Mouse (Mus musculus) C2C12 (cell line): ENCODE results near the gene Gm867. TPM values are rescaled to one million over a fixed set of nuclear protein-coding genes. Genes with fewer than 3 reads are reported as not detected.

ENCODE experiments used
- H3K27me3 ChIP-seq: one replicate; pipeline ENCODE4 v1.6.1; 2011; ENCODE audit not compliant: control insufficient read depth, insufficient read depth, insufficient read length
- H3K36me3 ChIP-seq: one replicate; pipeline ENCODE4 v1.6.1; 2011; ENCODE audit not compliant: control insufficient read depth, insufficient read depth
- H3K4me3 ChIP-seq: one replicate; pipeline ENCODE4 v1.5.1; 2011; ENCODE audit warnings: mild to moderate bottlenecking, control low read depth; ENCODE audit not compliant: poor library complexity, insufficient read depth, severe bottlenecking
- H3K79me2 ChIP-seq: one replicate; pipeline ENCODE4 v1.6.1; 2011; ENCODE audit not compliant: control insufficient read depth, insufficient read depth
- H3K79me3 ChIP-seq: one replicate; pipeline ENCODE4 v1.6.1; 2011; ENCODE audit warnings: low read depth, control low read depth
- H3ac ChIP-seq: one replicate; pipeline ENCODE3; 2011; ENCODE audit warnings: low read depth; ENCODE audit not compliant: control insufficient read depth, insufficient read length
- CEBPB ChIP-seq: IDR thresholded peaks from one replicate; pipeline ENCODE4 v1.6.1; 2011; ENCODE audit warnings: low read depth, mild to moderate bottlenecking, control low read depth, moderate library complexity
- CTCF ChIP-seq: IDR thresholded peaks from one replicate; pipeline ENCODE4 v1.5.1; 2011; ENCODE audit not compliant: control insufficient read depth, insufficient read depth, insufficient read length
- FOSL1 ChIP-seq: IDR thresholded peaks from one replicate; pipeline ENCODE4 v1.8.0; 2011; ENCODE audit warnings: mild to moderate bottlenecking, low read length; ENCODE audit not compliant: poor library complexity, insufficient read depth, severe bottlenecking
- MAX ChIP-seq: IDR thresholded peaks from one replicate; pipeline ENCODE4 v1.6.1; 2011; ENCODE audit warnings: mild to moderate bottlenecking, control low read depth
- MYOD1 ChIP-seq: IDR thresholded peaks from one replicate; pipeline ENCODE4 v1.6.1; 2011; ENCODE audit warnings: low read depth; ENCODE audit not compliant: control insufficient read depth, insufficient read length
- MYOG ChIP-seq: IDR thresholded peaks from one replicate; pipeline ENCODE4 v1.6.1; 2011; ENCODE audit not compliant: control insufficient read depth, insufficient read length; ENCODE audit errors: extremely low read depth
- USF1 ChIP-seq: IDR thresholded peaks from one replicate; pipeline ENCODE4 v1.6.1; 2011; ENCODE audit warnings: low read depth, mild to moderate bottlenecking, control low read depth, moderate library complexity
- polyA plus RNA-seq: library from polyadenylated mRNA; unstranded; fragments of >200 nt; fragmentation: generic; extraction: Trizol; gene quantifications from one replicate; pipeline ENCODE4 v1.2.1, GENCODE M21; 2012; ENCODE audit warnings: missing spikeins

Gene Gm867
- polyA plus RNA-seq, 1 experiment: 0.35 TPM

- peaks cover 3% of the 10 kb centered on the region for H3K79me3 ChIP-seq
- H3K36me3 ChIP-seq: peaks cover 4% of the 10 kb centered on the region
- peak within 1 kb of the TSS; percentile 91 for H3ac ChIP-seq
- no peaks in the 10 kb centered on the region for H3K27me3 ChIP-seq
- peak within 1 kb of the TSS; percentile 52 for H3K4me3 ChIP-seq
- peaks cover 30% of the 10 kb centered on the region for H3K79me2 ChIP-seq
- TF ChIP-seq USF1 (no peak), MYOD1 (no peak), MYOG (no peak), MAX (no peak), CEBPB (no peak), CTCF (no peak), FOSL1 (no peak)
Observed at GRCm38 (mm10) chr10:75932891-75933290, 7.6 kb downstream of the Gm867 start, which contains the start of gene Chchd10. Chchd10 (plus strand) TSS chr10:75933130.

DNA sequence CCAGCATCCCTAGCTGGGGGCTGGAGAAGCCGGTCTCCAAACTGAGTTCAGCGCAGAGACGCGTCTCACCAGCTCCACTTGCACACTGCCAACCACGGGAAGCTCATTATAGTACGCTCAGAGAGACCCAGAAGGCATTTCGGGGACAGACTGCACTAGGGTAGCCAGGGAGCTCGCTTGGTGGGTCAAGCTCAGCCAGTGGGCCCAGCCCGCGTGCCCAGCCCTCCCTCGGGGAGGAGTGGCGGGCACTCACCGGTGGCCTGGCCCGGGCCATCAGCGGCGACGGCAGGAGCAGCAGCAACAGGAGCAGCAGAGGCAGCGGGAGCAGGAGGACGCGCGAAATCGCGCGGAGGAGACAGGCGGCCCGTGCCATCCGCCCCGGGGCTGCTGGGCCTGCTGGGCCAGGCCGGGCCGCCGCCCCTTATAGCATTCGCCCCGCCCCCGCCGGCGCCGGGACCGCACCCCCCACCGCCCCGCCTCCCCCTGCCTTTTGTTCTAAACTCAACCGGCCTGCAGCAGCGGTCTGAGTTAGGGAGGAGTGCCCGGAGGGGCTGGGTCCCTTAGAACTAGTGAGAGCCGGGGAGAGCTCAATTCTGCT is 8.3 kb downstream of the Gm867 start:
- Histone ChIP-seq H3ac (peak overlapping the region; percentile 91), H3K79me3 (peaks cover 3% of the 10 kb centered on the region), H3K79me2 (peaks cover 30% of the 10 kb centered on the region), H3K4me3 (peak overlapping the region; percentile 52), H3K36me3 (peaks cover 11% of the 10 kb centered on the region), H3K27me3 (no peaks in the 10 kb centered on the region)
- TF ChIP-seq FOSL1 (no peak), CEBPB (no peak), USF1 (no peak), MYOG (no peak), CTCF (no peak), MAX (no peak), MYOD1 (no peak)

DNA sequence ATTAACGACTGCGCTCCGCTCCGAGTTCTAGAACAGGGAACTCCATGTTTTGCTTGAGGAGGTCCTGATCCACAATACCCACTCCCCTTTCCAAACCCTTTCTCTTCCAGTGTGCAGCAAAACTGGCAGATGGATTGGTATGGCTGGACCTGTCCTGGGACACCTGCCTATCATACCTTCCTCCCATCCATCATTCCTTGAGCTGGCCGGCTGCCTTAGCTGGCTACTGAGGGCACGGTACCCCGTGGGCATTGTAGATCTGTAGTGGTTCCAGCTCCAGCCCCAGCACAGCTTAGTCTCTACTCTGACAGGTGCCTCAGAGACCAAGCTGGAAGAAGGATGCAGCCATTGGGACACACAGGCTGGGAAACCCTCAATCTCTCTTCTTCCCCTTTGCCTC is 9.2 kb downstream of the Gm867 start:
- Histone ChIP-seq H3K79me2 (peaks cover 30% of the 10 kb centered on the region), H3K4me3 (peak overlapping the region; percentile 52), H3ac (no peak overlapping the region), H3K36me3 (peaks cover 17% of the 10 kb centered on the region), H3K27me3 (no peaks in the 10 kb centered on the region), H3K79me3 (peaks cover 3% of the 10 kb centered on the region)
- TF ChIP-seq USF1 (no peak), MYOD1 (no peak), FOSL1 (no peak), CTCF (no peak), CEBPB (no peak), MYOG (no peak), MAX (no peak)

GRCm38 (mm10) chr10:75930304-75930703 is 10.2 kb downstream of the Gm867 start:
- H3K27me3 ChIP-seq: no peaks in the 10 kb centered on the region
- TF ChIP-seq MYOD1 (no peak), MAX (peak; percentile 45), CEBPB (no peak)
- peaks cover 3% of the 10 kb centered on the region for H3K79me3 ChIP-seq
- peak overlapping the region; percentile 0 for H3K4me3 ChIP-seq
- no peak overlapping the region for H3ac ChIP-seq
- peaks cover 30% of the 10 kb centered on the region for H3K79me2 ChIP-seq
- H3K36me3 ChIP-seq: peaks cover 28% of the 10 kb centered on the region

GRCm38 (mm10) chr10:75926396-75926795 is 14.1 kb downstream of the Gm867 start:
- TF ChIP-seq USF1: no peak
- TF ChIP-seq CTCF: no peak
- TF ChIP-seq FOSL1: no peak
- no peak for TF ChIP-seq CEBPB
- TF ChIP-seq MYOG: no peak
- Histone ChIP-seq H3K79me3 (peaks cover 5% of the 10 kb centered on the region), H3K36me3 (peaks cover 57% of the 10 kb centered on the region), H3K79me2 (peaks cover 37% of the 10 kb centered on the region), H3ac (no peak overlapping the region), H3K4me3 (no peak overlapping the region), H3K27me3 (no peaks in the 10 kb centered on the region)

DNA sequence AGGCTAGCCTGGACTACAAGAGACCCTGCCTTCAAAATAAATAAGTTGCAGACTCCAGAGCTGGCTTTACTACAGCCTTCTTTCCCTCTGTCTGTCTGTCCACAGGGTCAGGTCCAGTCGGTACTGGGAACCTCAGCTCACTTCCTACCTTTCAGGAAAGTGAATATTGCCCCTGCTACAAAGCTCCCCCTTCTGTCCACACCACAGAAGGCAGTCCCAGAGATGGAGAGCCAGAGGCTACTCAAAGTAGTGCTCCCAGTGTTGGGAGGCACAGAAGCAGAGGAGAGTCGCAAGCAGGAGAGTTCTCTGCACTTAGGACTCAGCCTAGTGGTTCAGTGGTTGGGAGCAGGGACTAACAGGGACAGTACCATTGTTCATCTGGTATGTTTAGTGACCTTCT is 16.1 kb downstream of the Gm867 start:
- H3K79me3 ChIP-seq: peaks cover 20% of the 10 kb centered on the region
- H3ac ChIP-seq: no peak overlapping the region
- no peak for TF ChIP-seq USF1
- no peak for TF ChIP-seq FOSL1
- no peak for TF ChIP-seq MAX
- no peak for TF ChIP-seq CTCF
- TF ChIP-seq CEBPB: no peak
- no peak for TF ChIP-seq MYOD1
- no peak for TF ChIP-seq MYOG
- H3K79me2 ChIP-seq: peaks cover 40% of the 10 kb centered on the region
- no peak overlapping the region for H3K4me3 ChIP-seq
- peaks cover 61% of the 10 kb centered on the region for H3K36me3 ChIP-seq
- no peaks in the 10 kb centered on the region for H3K27me3 ChIP-seq
